Mouse (Mus musculus) mature B cell (primary cell): ENCODE measurements around the gene She.

Experiments
- in situ Hi-C: fragments of 300-500 bp; cut with MboI; formaldehyde crosslinking; loops from 2 replicates; pipeline ENCODE4 v1.14.3; 2019

Gene She

DNA sequence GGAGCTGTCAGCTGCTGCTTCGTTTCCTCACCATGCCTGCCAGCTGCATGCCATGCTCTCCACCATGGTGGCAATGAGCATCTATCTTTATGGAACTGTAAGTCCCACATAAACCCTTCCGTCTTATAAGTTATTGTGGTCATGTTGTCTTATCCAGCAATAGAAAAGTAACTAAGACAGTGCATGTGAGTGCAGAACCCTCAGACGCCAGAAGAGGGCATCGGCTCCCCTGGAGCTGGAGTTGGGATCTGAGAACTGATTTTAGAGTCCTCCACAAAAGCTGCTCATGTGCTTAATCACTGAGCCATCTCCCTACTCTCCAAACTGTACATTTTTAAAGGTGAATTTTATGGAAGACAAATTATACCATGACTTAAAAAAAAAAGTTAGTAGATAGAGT is 14.1 kb upstream of the She start:
- in situ Hi-C loops: no loop called here

DNA sequence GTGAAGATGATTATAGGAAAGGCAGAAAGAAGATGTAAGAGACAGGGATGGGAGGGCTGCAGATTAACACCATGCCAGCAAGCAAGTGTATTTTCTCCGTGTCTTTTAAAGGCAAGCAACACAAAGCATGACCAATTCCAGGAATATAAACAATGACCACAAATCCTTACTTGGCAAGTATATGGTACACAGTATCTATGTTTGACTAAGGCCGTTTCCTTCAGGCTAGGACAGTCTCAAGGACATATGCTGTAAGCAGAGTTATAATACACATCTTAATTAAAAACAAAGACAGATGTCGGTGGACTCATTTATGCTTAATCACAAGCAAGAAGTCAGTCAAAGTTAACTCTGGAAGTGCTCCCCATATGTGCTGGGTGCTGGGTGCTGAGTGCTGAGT is 12.6 kb upstream of the She start:
- in situ Hi-C loops: no loop called here

DNA sequence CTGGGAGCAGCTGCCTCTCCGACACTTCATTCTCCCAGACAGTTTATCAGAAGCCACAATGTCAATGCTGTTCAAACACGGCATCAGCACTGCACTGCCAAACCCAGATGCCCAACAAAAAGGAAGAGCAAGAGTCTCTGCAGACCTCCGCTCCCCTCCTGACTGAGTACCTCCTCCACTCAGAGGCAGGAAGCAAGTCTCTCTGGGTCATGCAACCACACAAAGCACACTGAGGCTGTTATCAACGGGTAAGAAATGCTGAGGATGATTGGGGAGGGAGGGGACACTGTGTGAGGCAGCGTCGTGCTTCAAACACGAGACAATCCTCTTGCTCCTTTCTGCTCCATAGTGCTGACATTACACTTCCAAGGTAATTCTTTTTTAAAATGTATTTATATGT is 11.3 kb upstream of the She start:
- in situ Hi-C loops: no loop called here

DNA sequence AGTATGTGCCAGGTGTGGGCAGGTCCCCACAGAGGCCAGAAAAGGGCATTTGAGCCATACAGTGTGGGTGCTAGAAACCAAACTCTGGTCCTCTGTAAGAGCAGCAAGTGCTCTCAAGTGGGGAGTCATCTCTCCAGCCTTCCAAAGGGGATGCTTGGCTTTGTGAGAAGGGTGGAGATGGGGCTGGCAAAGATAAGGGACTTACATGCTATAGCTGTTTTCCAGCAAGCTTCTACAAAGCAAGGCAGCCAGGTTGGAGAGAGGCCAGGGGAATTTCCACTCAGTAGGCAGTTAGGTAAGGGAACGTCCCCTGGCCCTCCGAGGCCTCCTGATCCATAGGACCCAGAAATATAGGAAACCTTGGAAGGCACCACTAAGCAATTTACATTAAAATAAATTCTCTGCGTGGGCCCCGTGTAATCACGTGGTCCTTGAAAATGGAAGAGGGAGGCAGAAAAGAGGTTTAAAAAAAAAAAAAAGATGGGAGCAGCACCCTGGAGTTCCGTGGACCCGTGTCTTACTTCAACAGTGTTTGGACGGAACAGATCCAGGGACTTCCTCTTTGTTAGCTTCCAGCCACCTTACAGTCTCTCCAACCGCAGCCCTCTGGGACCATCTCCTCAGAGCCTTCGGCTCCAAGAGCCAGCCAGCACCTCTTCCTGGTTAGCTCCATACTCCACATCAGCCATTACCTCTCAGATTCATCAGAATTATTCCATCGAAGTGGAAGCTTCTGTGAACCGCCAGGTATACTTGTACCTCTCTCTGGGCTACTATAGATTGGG is 10.7 kb upstream of the She start:
- in situ Hi-C loops: no loop called here

DNA sequence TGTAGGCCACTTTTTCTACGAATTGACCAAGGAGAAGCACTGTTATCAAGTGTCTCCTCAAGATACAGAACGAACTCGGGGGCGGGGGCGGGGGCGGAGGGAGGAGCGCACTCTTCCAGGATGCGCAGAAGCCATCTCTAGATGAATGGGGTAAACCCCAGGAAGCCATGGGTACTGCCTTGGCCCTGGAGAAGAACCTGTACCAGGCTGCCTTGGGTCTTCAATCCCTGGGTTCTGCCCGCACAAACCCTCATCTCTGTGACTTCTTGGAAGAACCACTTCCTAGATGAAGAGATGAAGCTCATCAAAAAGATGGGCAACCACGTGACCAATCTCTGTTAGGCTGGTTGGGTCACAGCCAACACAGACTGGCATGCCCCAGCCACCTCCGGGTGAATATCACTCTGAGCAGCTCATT is 10.1 kb upstream of the She start:
- in situ Hi-C loops: no loop called here

DNA sequence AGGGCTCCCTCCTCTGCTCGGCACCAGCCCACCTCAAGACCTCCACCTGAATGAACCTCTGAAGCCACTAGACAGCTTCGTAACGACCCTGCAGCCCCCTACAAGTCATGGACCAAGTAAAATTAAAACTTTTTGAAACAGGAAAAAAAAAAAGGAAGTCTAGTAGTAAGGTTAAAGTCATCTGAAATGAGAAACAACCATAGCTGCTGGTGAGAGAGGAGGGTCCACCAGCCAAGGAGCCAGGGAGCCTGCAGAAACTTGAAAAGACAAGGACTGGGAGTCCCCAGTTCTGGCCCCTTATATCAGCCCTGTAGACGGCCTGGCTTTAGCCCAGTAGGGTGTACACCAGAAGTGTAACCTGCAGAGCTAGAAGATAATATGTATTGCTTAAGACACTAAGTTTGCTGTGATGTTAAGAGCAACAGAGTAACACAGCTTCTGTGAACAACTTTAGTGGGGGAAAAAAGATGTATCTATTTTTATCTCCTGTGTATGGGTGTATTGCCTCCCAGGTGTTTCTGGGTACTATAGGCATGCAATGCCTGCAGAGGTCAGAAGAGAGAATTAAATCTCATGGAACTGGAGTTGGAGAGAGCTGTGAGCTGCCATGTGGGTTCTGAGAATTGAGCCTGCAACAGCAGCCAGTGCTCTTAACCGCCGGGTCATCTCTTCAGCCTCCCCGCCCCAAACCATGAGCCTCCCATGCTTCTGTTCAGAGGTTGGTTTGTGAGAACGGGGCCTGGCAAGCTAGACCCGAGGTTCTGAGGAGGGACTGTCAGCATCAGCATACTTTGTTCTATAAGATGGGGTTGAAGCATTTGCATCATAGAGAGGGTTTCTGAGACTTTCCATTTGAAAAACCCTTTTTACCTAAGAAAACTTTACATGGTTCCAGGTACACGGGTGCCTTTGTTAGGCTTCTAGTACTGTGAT is 9.4 kb upstream of the She start:
- in situ Hi-C loops: no loop called here

DNA sequence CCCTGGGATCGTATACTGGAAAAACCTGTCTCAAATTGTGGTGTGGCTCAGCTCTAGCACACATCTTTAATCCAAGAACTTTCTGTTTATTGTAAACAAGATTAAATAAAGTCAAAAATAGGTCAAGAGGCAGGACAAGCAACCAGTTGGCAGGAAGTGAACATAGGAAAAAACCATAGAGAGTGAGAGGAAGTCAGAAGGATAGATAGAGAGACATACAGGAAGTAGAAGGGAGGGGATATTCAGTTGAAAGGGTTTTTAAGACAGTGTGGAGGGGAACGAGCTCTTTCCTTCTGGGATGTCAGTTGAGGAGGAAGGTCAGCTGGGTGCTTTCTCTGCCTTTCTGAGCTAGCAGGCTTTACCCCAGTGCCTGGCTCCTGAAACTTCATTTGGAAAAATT is 7.6 kb upstream of the She start:
- in situ Hi-C loops: no loop called here

DNA sequence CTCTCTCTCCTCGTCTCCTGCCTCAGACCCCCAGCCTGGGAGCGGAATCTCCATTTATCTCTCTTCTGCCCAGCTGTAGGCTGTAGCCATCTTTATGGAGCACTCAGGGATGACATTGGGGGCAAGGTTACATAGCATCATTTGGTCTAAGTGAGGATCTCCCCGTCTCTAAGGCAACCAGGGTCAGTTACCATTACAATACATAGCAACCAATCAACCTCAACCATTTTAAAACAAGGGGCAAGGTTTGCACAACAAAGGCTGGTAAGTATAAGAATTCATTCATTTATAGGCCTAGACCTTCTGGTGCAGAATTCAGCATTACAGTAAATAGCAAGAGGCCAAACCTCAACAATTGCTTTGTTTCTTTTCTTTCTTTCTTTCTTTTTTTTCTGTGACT is 4.9 kb upstream of the She start:
- in situ Hi-C loops: no loop called here

DNA sequence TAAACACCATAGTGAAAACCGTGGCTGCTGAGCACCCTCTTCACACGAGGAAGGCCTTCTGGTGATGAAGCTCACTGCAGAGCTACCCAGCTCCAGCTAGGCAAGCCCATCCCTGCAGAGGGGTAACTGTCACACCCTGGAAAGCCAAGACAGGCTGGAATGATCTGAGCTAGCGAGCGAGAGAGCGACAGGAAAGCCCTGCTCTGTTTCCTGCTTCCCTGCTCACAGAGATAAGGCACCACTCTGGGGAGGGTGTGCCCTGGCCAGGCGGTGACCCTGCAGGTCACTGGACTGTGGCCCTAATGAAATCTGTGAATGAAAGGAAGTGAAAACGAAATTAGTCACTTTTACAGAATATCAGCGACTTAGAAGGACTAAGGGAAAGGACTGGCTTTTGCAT is 4.2 kb downstream of the She start:
- in situ Hi-C loops: no loop called here

DNA sequence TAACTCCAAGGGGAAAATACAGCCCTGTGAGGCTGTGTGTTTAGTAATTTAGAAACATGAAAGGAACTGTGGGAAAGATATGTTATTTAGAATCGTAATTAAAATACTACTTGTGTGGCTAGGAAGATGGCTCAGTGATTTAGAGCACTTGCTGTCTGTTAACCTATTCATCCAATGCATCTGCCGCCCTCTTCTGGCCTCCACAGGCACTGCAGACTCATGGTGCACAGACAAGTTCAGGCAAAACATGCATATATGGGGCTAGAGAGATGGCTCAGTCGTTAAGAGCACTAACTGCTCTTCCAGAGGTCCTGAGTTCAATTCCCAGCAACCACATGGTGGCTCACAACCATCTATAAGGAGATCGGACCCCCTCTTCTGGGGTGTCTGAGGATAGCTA is 11.1 kb downstream of the She start:
- in situ Hi-C loops: no loop called here

DNA sequence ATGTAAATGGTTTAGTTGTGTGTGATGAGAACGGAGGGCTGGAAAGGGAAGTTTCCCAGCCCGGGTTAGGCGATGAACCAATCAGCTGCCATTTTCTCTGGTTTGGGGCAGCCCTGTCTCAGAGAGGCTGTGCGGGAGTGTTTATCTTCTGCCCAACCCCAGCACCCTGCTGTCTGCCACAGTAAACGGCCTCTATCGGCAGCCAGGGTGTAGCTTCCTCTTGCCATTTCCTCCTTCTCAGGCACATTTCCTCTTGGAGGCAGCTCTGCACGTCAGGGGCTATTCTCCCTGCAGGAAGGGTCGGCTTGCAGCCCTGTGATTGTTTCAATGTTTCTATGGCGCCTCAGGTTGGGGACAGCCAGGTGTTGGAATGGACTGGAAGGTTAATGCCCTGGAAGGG is 12.0 kb downstream of the She start:
- in situ Hi-C loops: no loop called here

DNA sequence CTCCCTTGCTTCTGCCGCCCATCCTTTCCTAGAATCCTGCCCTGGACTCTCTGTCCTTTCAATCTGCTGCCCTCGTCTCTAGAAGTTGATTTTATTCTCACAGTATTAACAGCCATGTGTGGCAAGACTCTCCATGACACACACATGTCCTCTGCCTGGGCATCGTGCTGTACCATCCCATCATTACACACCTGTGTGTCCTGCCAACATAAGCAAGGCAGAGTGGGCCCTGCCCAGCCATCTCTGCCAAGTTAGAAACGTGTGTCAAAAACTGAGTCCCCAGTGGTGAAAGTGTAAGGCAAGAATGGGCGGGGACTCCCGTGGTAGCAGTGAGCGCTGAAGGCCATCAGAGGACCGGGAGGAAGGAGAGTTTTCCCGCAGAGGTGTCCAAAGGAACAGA is 14.6 kb downstream of the She start:
- in situ Hi-C loops: no loop called here

DNA sequence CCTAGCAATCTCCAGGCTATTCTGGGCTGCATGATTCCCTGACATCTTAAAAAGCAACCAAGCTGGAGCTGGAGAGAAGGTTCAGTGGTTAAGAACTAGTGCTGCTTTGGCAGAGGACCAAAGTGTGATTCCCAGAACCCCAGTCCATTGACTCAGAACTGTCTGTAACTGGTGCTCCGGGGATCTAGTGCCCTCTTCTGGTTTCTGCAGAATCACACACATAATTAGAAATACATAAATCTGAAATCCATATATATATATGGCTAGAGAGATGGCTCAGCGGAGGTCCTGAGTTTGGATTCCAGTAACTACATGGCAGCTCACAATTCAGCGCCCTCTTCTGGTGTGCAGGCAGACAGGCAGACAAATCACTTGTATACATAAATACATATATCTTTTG is 16.0 kb downstream of the She start:
- in situ Hi-C loops: no loop called here

DNA sequence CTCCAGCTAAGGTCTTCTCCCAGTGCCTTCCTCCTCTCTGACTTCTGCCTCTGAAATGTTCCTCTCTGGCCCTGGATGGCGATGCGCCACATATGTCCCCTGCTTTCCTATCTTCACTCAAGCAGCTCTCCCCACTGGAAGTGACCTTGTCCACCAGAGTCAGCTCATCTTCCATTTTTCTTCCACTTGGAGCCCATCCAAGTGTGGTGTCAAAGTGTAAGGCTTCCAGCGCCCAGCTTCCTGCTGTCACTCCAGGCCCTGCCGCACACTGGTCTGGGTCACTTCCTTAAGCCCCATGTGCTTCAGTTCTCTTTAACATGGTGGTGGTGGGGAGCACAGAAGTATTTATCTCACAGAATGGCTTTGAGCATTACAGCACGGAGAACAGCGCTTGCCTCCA is 16.4 kb downstream of the She start:
- in situ Hi-C loops: no loop called here

DNA sequence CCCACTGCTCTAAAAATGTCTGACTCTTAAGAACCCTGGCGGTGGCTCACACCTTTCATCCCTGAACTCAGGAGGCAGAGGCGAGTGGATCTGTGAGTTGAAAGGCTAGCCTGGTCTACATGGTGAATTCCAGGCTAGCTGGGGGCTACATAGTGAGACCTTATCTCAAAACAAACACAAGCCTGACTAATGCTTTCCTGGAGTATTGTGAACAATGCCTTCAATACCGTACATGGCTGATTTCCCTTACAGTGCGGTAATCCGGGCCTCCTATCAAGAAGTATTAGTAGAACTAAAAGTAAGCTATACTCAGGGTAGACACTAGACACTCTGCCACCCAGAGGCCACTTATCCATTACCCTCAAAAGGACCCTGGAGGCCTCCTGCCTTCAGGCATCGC is 16.9 kb downstream of the She start:
- in situ Hi-C loops: no loop called here

DNA sequence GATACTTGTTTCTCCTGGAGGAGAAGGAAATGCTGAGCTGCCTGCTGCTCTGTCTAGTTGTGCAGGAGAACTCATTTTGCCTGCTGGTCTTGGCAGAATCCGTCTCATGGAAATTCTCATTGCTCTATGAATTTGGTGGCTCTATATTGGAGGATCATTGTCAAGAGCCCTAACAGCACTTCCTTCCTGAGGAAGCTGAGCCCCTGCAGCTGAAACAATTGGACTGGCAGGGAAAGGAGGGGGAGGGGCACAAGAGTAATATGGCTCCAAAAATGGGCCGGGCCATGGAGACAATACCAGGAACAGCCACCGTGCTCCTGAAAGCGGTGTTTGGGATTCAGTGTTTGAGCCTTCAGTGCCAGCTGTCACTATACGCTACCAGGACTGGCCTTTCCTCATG is 22.6 kb downstream of the She start:
- in situ Hi-C loops: loop anchor here (10.0 kb wide), 1 partner anchor 69 kb away; no protein-coding TSS in a partner anchor

DNA sequence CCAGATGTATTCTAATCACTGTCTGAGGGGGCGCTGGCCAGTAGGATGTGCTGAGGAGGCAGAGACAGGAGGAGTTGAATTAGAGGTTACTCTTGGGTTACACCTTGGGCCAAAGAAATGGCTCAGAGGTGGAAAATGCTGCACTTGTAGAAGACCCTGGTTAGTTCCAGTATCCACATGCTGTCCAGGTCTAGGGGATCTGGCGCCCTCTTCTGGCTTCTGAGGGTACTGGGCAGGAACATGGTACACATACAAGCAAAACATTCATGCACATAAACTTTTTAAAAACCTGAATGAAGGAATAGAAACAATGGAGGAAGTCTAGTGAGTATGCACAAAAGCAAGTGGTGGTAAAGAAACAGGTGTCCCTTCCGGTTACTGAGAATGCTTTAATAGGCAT is 26.2 kb downstream of the She start:
- in situ Hi-C loops: loop anchor here (10.0 kb wide), 1 partner anchor 73 kb away; no protein-coding TSS in a partner anchor

DNA sequence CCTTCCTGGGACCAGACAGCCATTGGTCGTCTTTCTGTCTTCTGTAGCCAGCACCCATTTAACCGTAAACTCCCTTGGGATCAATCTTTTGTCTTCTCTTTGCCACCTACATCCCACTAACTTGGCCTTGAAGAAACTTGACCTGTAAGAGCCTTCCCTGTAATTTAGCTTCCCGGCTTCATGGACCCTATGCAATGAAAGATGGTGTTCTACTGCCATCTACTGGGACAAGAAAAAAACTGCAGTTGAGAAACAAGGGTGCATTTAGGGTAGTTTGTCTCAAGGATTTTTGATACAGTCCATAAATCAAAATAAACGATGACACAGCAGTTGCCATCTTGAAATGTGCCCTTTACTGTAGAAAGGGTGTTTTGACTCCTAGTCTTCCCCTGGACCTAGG is 27.0 kb downstream of the She start:
- in situ Hi-C loops: loop anchor here (10.0 kb wide), 1 partner anchor 73 kb away; no protein-coding TSS in a partner anchor

DNA sequence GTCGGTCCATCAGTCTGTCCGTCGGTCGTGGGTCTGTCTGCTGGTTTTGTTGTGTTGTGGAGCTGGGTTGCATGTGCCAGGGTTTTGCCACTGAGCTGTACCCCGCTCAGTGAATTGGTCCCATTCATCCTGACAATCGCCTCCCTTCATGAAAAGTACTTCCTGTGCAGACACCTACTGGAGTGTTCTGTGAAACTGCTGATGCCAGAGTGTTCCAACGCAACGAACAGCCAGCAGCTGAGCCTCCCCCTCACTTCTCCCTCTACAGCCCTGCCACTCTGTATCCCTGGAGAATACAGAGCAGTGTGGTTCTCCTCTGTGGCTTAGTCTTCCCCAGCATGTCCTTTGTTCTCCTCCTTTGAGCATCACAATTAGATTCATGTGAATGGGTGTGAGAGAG is 27.7 kb downstream of the She start:
- in situ Hi-C loops: loop anchor here (10.0 kb wide), 1 partner anchor 74 kb away; no protein-coding TSS in a partner anchor

DNA sequence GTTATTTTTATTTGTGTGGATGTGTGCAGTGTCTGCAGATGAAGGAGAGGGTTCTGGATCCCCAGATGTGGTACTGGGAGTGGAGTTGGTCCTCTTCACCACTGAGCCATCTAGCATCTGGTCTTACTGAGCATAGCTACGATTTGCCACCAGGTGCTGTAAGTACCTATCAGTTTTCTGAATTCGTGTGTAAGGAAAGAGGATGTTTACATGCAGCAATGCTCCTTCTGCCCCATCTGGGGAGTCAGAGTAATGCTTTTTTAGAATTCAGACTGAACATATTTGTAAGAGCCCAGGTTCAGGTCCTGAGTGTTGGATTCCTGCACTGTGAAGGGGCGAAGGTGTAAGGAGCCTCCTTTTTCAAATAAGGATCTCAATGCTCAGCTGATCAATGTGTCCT is 28.8 kb downstream of the She start:
- in situ Hi-C loops: loop anchor here (10.0 kb wide), 1 partner anchor 75 kb away; no protein-coding TSS in a partner anchor

DNA sequence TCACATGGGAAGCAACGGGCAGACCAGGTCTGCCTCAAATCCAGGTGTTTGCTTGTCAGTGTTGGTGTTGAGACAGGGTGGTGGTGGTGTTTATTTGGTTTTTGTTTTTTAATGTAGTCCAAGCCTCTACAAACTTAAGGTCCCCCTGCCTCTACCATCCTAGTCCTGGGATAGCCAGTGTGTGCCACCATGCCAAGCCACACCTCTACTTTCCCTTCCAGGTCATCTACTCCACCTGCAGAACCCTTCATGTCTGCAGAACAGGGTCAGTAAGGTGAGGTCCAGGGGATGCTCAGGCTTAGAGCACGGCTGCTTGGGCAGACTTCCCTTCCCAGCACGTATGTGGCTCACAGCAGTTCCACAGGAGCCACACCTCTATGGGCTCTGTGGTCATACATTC is 29.2 kb downstream of the She start:
- in situ Hi-C loops: no loop called here

DNA sequence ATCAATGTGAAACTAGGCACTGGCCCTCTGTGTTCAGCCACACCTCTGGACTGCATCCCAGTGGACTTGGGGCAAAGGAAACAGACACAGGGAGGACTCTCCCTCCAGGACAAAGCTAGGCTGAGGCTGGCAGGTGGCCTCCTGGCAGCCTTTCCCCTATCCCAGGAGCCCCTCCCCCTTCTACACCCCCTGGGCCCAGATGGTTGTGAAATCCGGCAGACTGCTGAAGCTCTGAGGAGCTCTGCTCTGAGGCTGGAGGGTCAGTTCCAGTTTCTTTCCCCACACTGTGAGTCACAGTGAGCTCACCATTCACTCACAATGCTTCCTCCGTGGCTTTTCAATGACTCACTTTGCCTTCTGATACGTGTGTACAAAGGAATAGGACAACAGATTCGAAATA is 29.9 kb downstream of the She start:
- in situ Hi-C loops: no loop called here

DNA sequence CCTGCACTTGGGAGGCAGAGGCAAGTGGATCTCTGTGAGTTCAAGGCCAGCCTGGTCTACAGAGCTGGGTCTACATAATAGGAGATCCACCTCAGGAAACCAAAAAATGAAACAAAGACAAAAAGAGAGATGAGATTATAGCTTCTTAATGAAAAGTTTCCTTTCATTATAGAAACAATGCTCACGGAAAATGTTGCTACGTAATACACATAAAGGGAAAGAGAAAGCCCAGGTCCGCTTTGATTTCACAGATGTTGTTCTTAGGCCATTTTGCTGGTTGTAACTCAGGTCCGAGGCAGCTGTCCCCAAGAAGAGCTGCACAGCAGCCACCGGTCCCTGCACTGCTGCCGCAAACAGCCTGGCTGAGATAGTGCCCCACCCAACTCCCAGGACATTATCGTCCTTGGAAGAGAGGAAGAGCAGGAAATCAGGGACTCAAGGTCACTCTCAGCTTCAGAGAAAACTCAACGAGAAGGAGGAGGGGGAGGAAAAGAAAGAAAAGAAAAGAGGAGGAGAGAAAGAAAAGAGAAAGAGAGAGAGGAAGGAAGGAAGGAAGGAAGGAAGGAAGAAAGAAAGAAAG is 31.1 kb downstream of the She start:
- in situ Hi-C loops: no loop called here
